Mouse (Mus musculus) heart, postnatal 4 days (tissue): ENCODE measurements at regions not wholly inside any gene's neighbourhood (a gene's known extent, or its start where the extent isn't known, plus 50 kb on each side); places are given as distances from the start of the nearest gene placed in this dataset.

Source experiments
- DNase-seq: peaks from one replicate; pipeline ENCODE4 v3.0.0; 2021

- no peak for DNase-seq
Observed at GRCm38 (mm10) chr4:55805255-55806051, 273.2 kb upstream of the Klf4 start.

GRCm38 (mm10) chr4:55802101-55802500 is 269.8 kb upstream of the Klf4 start:
- no peak for DNase-seq

DNA sequence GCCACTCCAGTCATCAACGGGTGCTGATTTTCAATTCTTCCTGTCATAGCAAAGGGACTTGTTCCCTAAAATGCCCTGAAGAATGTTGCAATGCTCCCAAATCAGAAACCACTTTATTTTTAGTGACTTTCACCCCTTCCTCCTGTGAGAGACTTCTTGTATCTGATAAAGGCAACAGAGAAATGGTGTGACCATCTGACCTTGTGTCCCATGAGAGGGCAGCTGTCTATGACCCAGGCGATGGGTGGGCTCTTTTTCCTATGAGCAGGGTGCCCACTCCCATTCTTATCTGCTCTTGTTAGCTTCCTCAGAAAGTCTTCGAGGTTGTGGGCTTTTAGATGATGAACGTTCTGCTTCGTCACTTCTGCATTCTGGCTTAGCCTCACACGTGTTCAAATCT is 265.8 kb upstream of the Klf4 start:
- no peak for DNase-seq

- no peak for DNase-seq
Observed at GRCm38 (mm10) chr4:55781329-55781847, 249.1 kb upstream of the Klf4 start.

- DNase-seq, result no peak
Observed at GRCm38 (mm10) chr4:55779581-55779980, 247.3 kb upstream of the Klf4 start.

DNA sequence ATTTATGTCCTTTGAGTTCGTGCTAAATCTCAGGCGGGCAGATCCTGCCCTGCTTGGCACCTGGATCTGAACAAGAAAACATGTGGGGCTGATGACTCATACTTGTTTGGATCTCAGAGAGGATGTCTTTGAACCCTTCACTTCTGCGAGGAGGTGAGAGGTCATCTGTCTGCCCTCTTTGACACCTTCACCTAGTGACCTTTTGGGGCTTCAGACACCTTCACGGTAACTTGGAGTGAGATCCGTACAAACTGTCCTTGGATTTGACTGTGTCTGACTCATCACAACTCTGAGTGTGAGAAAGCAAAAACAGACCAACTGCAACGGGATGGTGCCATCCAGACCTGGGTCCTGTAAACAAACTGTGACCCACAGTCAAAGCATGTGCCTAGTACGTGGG is 243.6 kb upstream of the Klf4 start:
- no peak for DNase-seq

- no peak for DNase-seq
Observed at GRCm38 (mm10) chr4:55774571-55774970, 242.3 kb upstream of the Klf4 start.

DNA sequence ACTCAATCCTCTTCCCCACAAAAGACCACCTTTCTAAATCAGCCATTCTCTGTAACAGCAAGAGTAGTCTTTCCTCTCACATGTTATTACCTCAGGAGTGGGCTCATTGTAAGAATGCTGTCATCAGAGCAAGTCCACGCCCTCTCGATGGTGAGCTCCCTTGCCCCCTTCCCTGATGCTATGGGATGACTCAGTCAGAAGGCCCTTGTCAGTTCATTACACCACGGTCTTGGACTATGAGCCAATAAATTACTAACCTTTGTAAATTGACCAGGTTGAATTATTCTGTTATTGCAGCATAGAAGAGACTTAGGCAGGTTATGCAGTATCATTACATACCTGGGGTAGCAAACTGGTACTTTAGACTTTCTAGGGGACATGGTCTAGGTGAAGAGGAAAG is 237.4 kb upstream of the Klf4 start:
- DNase-seq, result no peak

DNA sequence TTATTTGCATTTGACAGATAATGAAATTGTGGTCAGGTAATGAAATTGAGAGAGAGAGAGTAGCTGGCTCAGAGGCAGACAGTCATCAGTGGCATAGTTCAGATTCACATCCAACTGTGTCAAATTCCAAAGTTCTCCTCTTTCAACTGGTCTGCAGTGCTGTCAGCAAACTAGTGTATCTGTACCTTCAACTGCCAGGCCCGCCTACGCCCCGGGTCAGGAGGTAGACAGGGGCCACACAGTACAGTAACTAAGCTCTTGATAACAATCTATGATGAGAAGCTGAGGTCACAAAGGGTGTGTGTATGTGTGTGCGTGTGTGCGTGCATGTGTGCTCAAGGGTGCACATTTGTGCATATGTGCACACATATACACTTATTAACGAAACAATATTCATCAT is 236.1 kb upstream of the Klf4 start:
- no peak for DNase-seq

DNA sequence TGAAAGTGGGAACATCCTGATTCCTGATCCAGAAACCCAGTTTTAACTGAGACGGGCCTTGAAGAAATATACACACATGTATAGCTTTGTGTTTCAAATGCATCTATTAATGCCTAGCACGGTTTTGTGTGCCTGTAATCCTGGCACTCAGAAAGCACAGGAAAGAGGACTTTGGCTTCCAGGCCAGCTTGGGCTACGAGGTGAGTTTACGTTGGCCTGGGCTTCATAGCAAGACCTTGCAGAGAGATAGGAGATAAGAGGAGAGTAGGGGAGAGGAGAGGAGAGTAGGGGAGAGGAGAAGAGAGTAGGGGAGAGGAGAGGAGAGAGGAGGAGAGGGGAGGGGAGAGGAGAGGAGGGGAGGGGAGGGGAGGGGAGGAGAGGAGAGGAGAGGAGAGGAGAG is 234.9 kb upstream of the Klf4 start:
- no peak for DNase-seq

DNA sequence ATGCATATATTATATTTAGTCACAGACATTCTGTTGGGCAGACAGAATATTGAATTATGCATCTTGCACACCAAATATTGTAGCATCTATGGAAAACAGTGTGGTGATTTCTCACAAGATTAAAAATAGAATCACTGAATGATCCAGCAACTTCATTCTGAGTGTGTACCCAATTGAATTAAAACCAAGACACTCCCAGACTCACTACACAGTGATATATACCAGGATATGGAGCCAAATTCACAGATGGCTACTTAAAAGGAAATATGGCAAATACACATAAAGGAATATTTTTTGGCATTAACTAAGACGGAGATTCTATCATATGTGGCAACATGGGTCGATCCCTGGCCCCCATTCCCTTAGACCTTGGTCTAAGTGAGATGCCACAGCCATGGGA is 233.5 kb upstream of the Klf4 start:
- DNase-seq, result no peak

- DNase-seq, result no peak
Observed at GRCm38 (mm10) chr4:55763112-55763511, 230.8 kb upstream of the Klf4 start.

DNA sequence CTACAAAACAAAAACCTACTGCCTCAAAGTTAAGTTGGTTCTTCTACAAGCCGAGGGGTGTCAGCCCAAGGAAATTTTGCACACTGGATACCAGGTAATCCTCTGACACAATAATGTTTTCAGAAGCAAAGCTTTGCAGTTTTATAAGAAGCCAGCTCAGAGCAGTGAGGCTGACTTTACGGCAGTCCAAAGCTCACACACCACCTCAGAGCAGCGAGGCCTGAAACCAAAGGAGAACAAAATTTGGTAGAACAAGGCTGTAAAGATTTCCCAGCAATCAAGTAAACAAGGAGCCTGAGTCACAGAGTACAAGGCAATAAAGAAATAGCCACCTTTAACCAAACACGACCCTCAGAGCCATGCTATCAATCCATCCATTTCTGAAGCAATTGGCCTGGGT is 230.1 kb upstream of the Klf4 start:
- no peak for DNase-seq

GRCm38 (mm10) chr4:55757148-55757927 is 225.1 kb upstream of the Klf4 start:
- no peak for DNase-seq

DNA sequence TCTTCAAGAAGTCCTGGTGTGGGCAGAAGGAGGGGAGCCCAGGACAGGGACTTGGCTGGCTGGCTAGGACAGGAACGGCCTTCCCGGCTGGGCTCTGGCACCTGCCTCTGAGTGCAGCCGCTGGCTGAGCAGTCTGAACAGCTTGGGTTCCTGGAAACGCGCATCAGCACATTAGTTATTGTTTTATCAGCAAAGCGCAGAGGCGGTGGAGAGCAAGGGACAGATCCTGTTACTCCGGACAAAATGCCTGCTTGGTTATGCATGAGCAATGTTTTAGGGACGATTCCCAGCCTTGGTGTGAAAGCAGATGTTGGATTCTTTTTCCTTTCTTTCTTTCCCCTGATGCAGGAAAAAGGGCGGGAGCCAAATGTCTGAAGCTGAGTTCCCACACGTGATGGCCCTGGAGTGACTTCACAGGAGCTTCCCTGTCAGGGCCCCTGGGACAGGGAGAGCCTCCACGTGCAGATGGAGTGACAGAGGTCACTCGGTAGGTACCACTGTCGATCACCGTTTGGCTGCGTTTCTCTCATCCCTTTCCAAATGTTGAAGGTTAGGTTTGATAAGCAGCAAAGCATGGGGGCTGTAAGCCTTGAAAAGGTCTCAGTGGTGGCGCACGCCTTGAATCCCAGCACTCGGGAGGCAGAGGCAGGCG is 217.8 kb upstream of the Klf4 start:
- peak; percentile 58 for DNase-seq

DNA sequence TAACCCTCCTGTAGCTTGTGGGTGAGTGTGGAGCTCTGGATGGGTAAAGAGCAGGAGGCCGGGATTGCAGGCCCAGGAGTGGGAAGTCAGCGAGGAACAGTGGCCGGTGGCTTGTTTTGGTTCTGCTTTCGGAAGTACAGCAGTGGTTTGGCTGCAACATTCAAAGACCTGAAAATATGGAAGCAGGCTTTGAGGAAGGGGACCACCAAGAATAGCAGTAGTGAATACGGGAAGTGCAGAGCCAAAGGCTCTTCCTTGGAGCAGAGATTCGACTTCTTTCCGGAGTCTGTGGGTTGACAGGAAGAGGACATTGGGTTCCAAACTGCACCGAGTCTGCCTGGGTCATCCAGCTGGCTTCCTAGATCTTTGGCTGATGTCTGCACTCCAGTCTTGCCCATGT is 209.1 kb upstream of the Klf4 start:
- no peak for DNase-seq

GRCm38 (mm10) chr4:55740062-55740461 is 207.8 kb upstream of the Klf4 start:
- DNase-seq, result no peak

GRCm38 (mm10) chr4:55738714-55739113 is 206.4 kb upstream of the Klf4 start:
- DNase-seq, result no peak

DNA sequence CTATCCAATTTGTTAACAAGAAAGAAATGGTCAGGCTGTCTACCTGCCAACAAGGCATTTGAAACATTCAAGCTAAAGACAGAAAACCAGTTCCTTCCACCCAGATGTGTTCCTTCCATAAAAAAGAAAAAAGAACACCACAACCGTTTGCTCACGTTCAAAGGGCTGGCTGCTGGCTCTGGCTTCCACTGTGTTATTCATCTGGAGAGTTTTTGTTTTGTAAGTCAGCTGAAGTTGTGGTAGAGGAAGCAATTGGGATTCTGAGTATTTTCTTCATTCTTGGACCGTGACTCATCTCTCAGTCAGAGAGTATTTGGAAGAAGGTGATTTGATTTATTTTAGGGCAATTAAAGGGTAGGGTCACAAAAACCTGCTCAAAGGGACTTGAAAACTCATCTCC is 203.2 kb upstream of the Klf4 start:
- DNase-seq, result no peak

DNA sequence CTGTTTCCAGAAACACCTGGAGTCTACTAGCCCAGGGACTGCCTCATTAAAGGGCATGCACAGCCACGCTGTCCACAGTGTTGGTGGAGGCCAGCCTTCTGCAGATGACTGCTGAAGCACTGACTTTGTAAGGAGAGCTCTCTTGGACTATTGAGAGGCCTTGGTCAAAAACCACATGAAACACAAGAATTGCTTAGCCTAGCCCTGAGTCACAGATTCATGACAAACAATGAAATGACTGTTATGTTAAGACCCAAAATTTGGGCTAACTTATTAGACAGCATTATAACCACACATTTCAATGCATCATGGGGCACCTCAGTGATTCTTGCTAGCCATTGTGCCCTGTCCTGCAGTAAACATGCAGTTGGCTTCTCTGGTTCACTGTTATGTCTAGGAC is 202.1 kb upstream of the Klf4 start:
- DNase-seq, result no peak

GRCm38 (mm10) chr4:55733223-55733622 is 201.0 kb upstream of the Klf4 start:
- no peak for DNase-seq

DNA sequence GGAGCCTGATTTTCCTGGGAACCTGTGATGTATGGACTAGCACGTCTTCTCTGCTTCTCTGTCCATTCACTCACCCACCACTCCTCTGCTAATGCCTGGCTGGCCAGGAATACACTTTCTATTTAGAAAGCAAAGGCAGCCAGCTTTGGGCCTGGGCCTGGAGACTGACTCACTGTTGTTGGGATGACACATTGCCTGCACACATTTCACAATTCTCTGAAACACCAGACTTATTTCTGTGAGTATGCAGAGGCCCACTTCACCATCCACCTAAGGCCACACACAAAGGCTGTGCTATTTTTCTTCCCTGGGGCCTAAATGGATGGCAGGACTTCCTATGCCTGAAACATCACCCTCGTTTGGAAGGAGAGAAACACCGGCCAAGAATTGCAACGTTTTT is 199.7 kb upstream of the Klf4 start:
- DNase-seq, result peak; percentile 42

- no peak for DNase-seq
Observed at GRCm38 (mm10) chr4:55730266-55730665, 198.0 kb upstream of the Klf4 start.
